Mouse (Mus musculus): ENCODE measurements around the gene Caln1. TPM values are rescaled to one million over a fixed set of nuclear protein-coding genes. Genes with fewer than 3 reads are reported as not detected.

The Caln1 gene
- total and polyA plus RNA-seq, 3 experiments, result not detected

GRCm38 (mm10) chr5:130704866-130705265 lies 335.6 kb downstream of the Caln1 start:
- Histone ChIP-seq H3K9me3 (replicated peaks; ENCODE audit: insufficient read depth, low read length) (no peaks in the 10 kb centered on the region), H3K27ac (ENCODE audit: control insufficient read depth, low read depth, low read length) (no peak overlapping the region)
- TF ChIP-seq CTCF (IDR thresholded peaks at IDR 0.05 in 2 of 3, conservative IDR thresholded peaks at IDR 0.05 in 1 of 3; ENCODE audit: control insufficient read depth in 1 of 3, insufficient read depth in 1 of 3, low read depth in 2 of 3, low read length in 3 of 3, poor library complexity in 1 of 3, severe bottlenecking in 1 of 3) (no peak), TAL1 (IDR thresholded peaks at IDR 0.05; ENCODE audit: low read length) (no peak), HCFC1 (IDR thresholded peaks at IDR 0.05; ENCODE audit: low read depth, low read length) (no peak), RCOR1 (IDR thresholded peaks at IDR 0.05; ENCODE audit: low read depth, low read length) (no peak), POLR2AphosphoS2 (IDR thresholded peaks at IDR 0.05; ENCODE audit: low read length) (no peak), MAX (IDR thresholded peaks at IDR 0.05; ENCODE audit: low read length) (no peak), NRF1 (IDR thresholded peaks at IDR 0.05; ENCODE audit: insufficient read depth, low read depth, low read length, poor library complexity, severe bottlenecking) (no peak), MXI1 (IDR thresholded peaks at IDR 0.05; ENCODE audit: low read depth, low read length) (no peak), SIN3A (IDR thresholded peaks at IDR 0.05; ENCODE audit: low read length) (no peak), KAT2A (conservative IDR thresholded peaks at IDR 0.05; ENCODE audit: low read depth, low read length) (no peak), E2F4 (IDR thresholded peaks at IDR 0.05; ENCODE audit: borderline replicate concordance, low read depth, low read length) (no peak), CHD2 (IDR thresholded peaks at IDR 0.05; ENCODE audit: low read length) (no peak), BHLHE40 (IDR thresholded peaks at IDR 0.05; ENCODE audit: borderline replicate concordance, low read depth, low read length) (no peak), TCF12 (IDR thresholded peaks at IDR 0.05; ENCODE audit: low read depth, low read length) (no peak), RAD21 (IDR thresholded peaks at IDR 0.05; ENCODE audit: low read depth, low read length) (no peak), MYB (IDR thresholded peaks at IDR 0.05; ENCODE audit: low read depth, low read length) (no peak), ELF1 (IDR thresholded peaks at IDR 0.05; ENCODE audit: low read depth, low read length) (no peak)

GRCm38 (mm10) chr5:130706202-130706855 lies 337.1 kb downstream of the Caln1 start:
- H3K27me3 ChIP-seq (ENCODE audit: control insufficient read depth in 1 of 2, insufficient read depth in 2 of 2, low read length in 2 of 2), result no peaks in the 10 kb centered on the region
- H3K27ac ChIP-seq (ENCODE audit: control insufficient read depth, low read depth, low read length), result no peak overlapping the region
- H3K36me3 ChIP-seq (ENCODE audit: control insufficient read depth in 1 of 2, insufficient read depth in 2 of 2, low read length in 2 of 2), result no peaks in the 10 kb centered on the region
- H3K4me1 ChIP-seq (ENCODE audit: control insufficient read depth in 1 of 2, insufficient read depth in 2 of 2, low read length in 2 of 2), result no peaks in the 10 kb centered on the region
- no peak for DNase-seq (ENCODE audit: low read depth, low spot score)
- H3K9me3 ChIP-seq (replicated peaks; ENCODE audit: insufficient read depth, low read length), result no peaks in the 10 kb centered on the region
- no peak for TF ChIP-seq RAD21 (IDR thresholded peaks at IDR 0.05; ENCODE audit: low read depth, low read length)
- no peak for TF ChIP-seq MAX (IDR thresholded peaks at IDR 0.05; ENCODE audit: low read length)
- no peak for TF ChIP-seq CTCF (IDR thresholded peaks at IDR 0.05 in 2 of 3, conservative IDR thresholded peaks at IDR 0.05 in 1 of 3; ENCODE audit: control insufficient read depth in 1 of 3, insufficient read depth in 1 of 3, low read depth in 2 of 3, low read length in 3 of 3, poor library complexity in 1 of 3, severe bottlenecking in 1 of 3)
- TF ChIP-seq ZNF384 (IDR thresholded peaks at IDR 0.05; ENCODE audit: low read depth, low read length), result no peak
- TF ChIP-seq POLR2AphosphoS2 (IDR thresholded peaks at IDR 0.05; ENCODE audit: low read length), result no peak
- no peak for TF ChIP-seq BHLHE40 (IDR thresholded peaks at IDR 0.05; ENCODE audit: borderline replicate concordance, low read depth, low read length)
- TF ChIP-seq JUND (IDR thresholded peaks at IDR 0.05; ENCODE audit: low read depth, low read length), result no peak
- no peak for TF ChIP-seq E2F4 (IDR thresholded peaks at IDR 0.05; ENCODE audit: borderline replicate concordance, low read depth, low read length)
- no peak for TF ChIP-seq ZMIZ1 (IDR thresholded peaks at IDR 0.05; ENCODE audit: low read depth, low read length)
- no peak for TF ChIP-seq MAZ (IDR thresholded peaks at IDR 0.05; ENCODE audit: low read depth, low read length)
- TF ChIP-seq TAL1 (IDR thresholded peaks at IDR 0.05; ENCODE audit: low read length), result no peak
- no peak for TF ChIP-seq POLR2AphosphoS5 (IDR thresholded peaks at IDR 0.05; ENCODE audit: borderline replicate concordance, low read depth, low read length)
- no peak for TF ChIP-seq HCFC1 (IDR thresholded peaks at IDR 0.05; ENCODE audit: low read depth, low read length)
- no peak overlapping the region for H3K9ac ChIP-seq (ENCODE audit: control insufficient read depth, low read depth, low read length, poor library complexity, severe bottlenecking)
- no peaks in the 10 kb centered on the region for H3K79me2 ChIP-seq (ENCODE audit: control insufficient read depth, insufficient read depth, low read length, poor library complexity)
- H3K4me3 ChIP-seq (ENCODE audit: control insufficient read depth in 1 of 2, insufficient read depth in 1 of 2, low read depth in 2 of 2, low read length in 2 of 2), result no peak overlapping the region

More at GRCm38 (mm10) chr5:130704866-130705265, 335.6 kb downstream of the Caln1 start:
- DNase-seq (ENCODE audit: low read depth, low spot score), result no peak
- Histone ChIP-seq H3K79me2 (ENCODE audit: control insufficient read depth, insufficient read depth, low read length, poor library complexity) (no peaks in the 10 kb centered on the region), H3K4me1 (ENCODE audit: control insufficient read depth in 1 of 2, insufficient read depth in 2 of 2, low read length in 2 of 2) (no peaks in the 10 kb centered on the region), H3K36me3 (ENCODE audit: control insufficient read depth in 1 of 2, insufficient read depth in 2 of 2, low read length in 2 of 2) (no peaks in the 10 kb centered on the region), H3K4me3 (ENCODE audit: control insufficient read depth in 1 of 2, insufficient read depth in 1 of 2, low read depth in 2 of 2, low read length in 2 of 2) (no peak overlapping the region), H3K27me3 (ENCODE audit: control insufficient read depth in 1 of 2, insufficient read depth in 2 of 2, low read length in 2 of 2) (no peaks in the 10 kb centered on the region), H3K9ac (ENCODE audit: control insufficient read depth, low read depth, low read length, poor library complexity, severe bottlenecking) (no peak overlapping the region)
